Mouse (Mus musculus) kidney, adult 2 months (tissue): Measurements from ENCODE around the gene Gm10721.
"Not testable (repeated sequence)": the region's sequence is repeated elsewhere in the genome, so short reads cannot be mapped to it uniquely, and the experiment has no call there.

Experiments used
- CTCF ChIP-seq: fragments of 200-500 bp; conservative IDR thresholded peaks from 2 replicates; pipeline ENCODE4 v1.5.1; 2011; ENCODE audit warnings: low read depth, mild to moderate bottlenecking, control low read depth, low read length, moderate library complexity, mixed read lengths; ENCODE audit not compliant: insufficient read depth, insufficient read length
- POLR2A ChIP-seq: fragments of 200-500 bp; IDR thresholded peaks from one replicate; pipeline ENCODE4 v1.6.1; 2011; ENCODE audit warnings: low read depth, low read length, control low read depth

- not testable (repeated sequence) for TF ChIP-seq CTCF, POLR2A
Observed at GRCm38 (mm10) chr9:3001948-3002659, 10.8 kb upstream of the Gm10721 start.
